Mouse (Mus musculus) left cerebral cortex, postnatal 25 days (tissue): ENCODE measurements around the gene Siah1b. TPM values are rescaled to one million over a fixed set of nuclear protein-coding genes. Genes with fewer than 3 reads are reported as not detected.

ENCODE experiments used
- DNase-seq, 2 experiments: peaks; one replicate each; pipeline ENCODE4 v3.0.0; 2022; ENCODE audit warnings: low spot score in 2 of 2, mixed read lengths in 1 of 2
- intact Hi-C: fragments of 180-260 bp; cut with DNase I; formaldehyde crosslinking; loops from one replicate; pipeline ENCODE4 v1.15.1; 2025
- total RNA-seq, 2 experiments: library from RNA; stranded (reverse); gene quantifications; 2 replicates each; pipeline ENCODE4 v1.2.3; 2021

The Siah1b gene
- total RNA-seq, 2 experiments from 2014 or later = 10.2 to 11.1 TPM

DNA sequence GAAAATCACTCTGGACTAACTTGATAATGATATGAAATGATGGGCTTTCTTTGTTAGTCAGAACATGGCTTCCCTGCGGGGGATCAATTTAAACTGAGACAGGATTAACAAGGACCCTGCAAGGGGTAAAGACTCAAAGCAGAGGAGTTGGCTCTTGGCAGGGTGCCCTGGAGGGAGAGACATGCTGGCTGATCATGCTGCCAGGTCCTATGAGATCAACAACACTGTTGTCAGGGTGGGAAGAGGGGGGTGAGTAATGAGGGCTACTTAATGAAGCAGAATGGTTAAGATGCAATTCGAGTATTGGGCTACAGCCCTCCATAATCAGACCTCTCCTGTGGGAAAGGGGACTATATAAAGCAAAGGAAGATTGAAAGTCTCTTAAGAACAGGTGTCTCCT, 37.4 kb downstream of the Siah1b start:
- intact Hi-C loops = no loop called here
- DNase-seq = no peak

DNA sequence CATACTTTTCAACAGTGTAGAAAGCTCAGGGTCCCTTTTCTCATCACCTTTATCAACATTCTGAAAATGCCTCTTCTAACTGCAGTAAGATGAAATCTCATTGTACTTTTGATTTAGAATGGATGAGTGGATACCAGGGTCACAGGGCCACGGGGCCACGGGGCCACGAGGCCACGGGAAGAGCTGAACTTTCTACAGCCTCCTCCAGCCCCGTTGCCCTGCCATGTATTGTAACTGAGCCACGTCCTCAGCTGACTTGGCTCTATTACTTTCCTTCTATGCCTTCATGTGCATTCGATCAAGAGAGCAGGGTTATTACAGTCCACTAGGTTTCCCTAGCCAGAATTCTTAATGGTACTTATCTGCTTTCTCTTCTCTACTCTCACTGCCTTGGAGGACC, 40.4 kb downstream of the Siah1b start:
- intact Hi-C loops = no loop called here
- no peak for DNase-seq

DNA sequence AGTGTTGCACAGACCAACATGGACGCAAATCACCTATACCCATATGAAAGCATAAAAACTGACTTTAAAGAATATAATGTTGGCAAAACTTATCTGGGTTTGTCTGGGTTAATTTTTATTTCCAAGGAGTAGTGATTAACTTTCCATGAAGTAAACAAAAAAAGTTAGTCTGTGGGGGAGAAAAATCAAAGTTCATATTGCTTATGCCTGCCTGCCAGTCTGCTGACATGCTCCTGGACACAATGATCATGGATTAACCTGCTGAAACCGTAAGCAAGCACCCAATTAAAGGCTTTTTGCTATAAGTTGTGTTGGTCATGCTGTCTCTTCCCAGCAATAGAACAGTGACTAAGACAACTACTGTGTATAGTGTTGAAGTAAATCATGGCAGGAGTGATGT, 40.9 kb downstream of the Siah1b start:
- no peak for DNase-seq
- intact Hi-C loops = no loop called here

DNA sequence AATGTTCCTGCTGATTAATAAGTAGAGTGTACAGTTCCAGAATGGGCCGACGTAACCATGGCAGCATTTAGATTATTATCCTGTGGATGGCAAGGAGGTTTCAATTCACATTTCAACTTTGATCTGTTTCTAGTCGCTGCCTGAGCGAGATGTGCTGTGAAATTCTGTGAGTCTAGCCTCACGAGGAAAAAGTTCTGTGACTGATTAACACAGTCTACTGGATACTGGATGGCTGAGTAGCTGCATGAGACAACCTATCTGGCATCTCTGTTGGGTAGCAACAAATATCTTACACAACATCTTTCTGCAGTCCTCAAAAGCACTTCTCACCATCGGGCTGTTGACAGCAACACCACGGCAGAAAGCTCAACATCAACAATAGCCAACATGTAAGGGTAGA, 43.8 kb downstream of the Siah1b start:
- intact Hi-C loops = no loop called here

DNA sequence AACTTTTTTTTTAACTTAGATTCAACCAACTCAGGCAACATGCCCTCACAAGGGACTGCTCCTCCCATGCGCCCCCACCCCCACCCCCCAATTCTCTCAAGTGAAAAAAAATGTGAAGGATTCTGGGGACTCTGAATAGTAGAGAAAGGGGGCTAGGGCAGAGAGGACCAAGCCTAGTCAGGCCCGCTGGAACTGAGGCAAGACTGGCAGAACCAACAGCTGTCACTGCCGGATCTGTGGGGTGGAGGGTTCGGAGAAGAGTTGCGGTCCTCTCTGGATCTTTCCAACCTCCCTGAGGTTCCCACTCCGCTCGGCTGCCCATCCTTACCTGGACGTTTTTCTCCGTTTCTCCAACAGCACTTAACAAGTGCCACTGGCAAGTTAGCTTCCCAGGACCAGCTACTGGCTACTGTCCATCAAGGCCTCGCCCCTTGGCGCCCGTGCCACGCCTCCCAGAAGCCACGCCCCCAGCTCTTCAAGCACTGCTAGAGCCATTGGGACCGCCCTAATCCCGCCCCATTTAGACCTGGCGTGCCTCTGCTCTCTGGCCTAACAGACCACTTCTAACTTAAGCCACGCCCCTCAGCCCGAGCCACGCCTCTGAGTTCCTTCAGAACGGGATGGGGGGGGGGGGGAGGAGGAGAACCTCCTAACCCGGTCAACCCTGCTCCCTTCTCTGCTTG, 48.5 kb downstream of the Siah1b start, which contains the start of gene Car5b:
Gene Car5b (minus strand): TSS at position 391 of the 683 bp plus-strand sequence.
- intact Hi-C loops = no loop called here
- DNase-seq = peak; percentile 47 to 49

More for the DNA sequence above, 43.8 kb downstream of the Siah1b start:
- DNase-seq = no peak

Other genes with a start within 250 kb of the Siah1b start
- gene Ap1s2, start 167.5 kb downstream of the Siah1b start, total RNA-seq = 10 to 100 TPM; 33.1 to 40.0 TPM
- 10 to 100 TPM; 46.7 to 47.3 TPM for gene Zrsr2, start 117.8 kb downstream of the Siah1b start, total RNA-seq
- gene Car5b, start 48.5 kb downstream of the Siah1b start, total RNA-seq = 1 to 10 TPM; 3.0 to 3.1 TPM
- gene Cltrn, start 12.3 kb upstream of the Siah1b start, total RNA-seq = not detected
- 1 to 10 TPM; 1.8 to 2.1 TPM for gene Ace2, start 62.8 kb upstream of the Siah1b start, total RNA-seq
- 1 to 10 TPM in 1 of 2 experiments, under 1 TPM in 1; 0.80 to 1.0 TPM for gene Bmx, start 181.7 kb upstream of the Siah1b start, total RNA-seq
- 1 to 10 TPM; 4.0 to 6.1 TPM for gene Pir, start 192.9 kb upstream of the Siah1b start, total RNA-seq